Mouse (Mus musculus) E14TG2a.4 (cell line): ENCODE measurements at regions not wholly inside any gene's neighbourhood (a gene's known extent, or its start where the extent isn't known, plus 50 kb on each side); places are given as distances from the start of the nearest gene placed in this dataset.

Experiments used
- CTCF ChIP-seq: conservative IDR thresholded peaks from 2 replicates; pipeline ENCODE4 v1.5.1; 2014; ENCODE audit warnings: low read length
- NANOG ChIP-seq: IDR thresholded peaks from 2 replicates; pipeline ENCODE4 v1.6.1; 2014; ENCODE audit warnings: borderline replicate concordance, low read length, mixed read lengths
- POU5F1 ChIP-seq: IDR thresholded peaks from 2 replicates; pipeline ENCODE4 v1.6.1; 2014; ENCODE audit warnings: low read length, borderline replicate concordance

GRCm38 (mm10) chr17:58819339-58819738 is 171.8 kb downstream of the Pdzph1 start:
- TF ChIP-seq CTCF (no peak), NANOG (no peak), POU5F1 (no peak)
